Mouse (Mus musculus): ENCODE measurements around the gene Dis3l2.

- TF ChIP-seq MAFK (IDR thresholded peaks at IDR 0.05; ENCODE audit: insufficient read depth, low read depth, low read length) = no peak
- no peak for TF ChIP-seq ZC3H11A (IDR thresholded peaks at IDR 0.05; ENCODE audit: borderline replicate concordance, low read depth, low read length)
- TF ChIP-seq CHD2 (IDR thresholded peaks at IDR 0.05; ENCODE audit: low read depth, low read length) = no peak
- TF ChIP-seq HCFC1 (IDR thresholded peaks at IDR 0.05; ENCODE audit: borderline replicate concordance, insufficient read depth, low read length) = no peak
- no peak for TF ChIP-seq ZNF384 (IDR thresholded peaks at IDR 0.05; ENCODE audit: low read depth, low read length)
These were observed 228.2 kb downstream of the Dis3l2 start for GRCm38 (mm10) chr1:86931606-86932379.

Data from ES-E14 (cell line).